Mouse (Mus musculus) bone marrow, adult 2 months (tissue): ENCODE results near the gene Grhl3.
"Not testable (repeated sequence)": the region's sequence is repeated elsewhere in the genome, so short reads cannot be mapped to it uniquely, and the experiment has no call there.

Experiments used
- CTCF ChIP-seq: fragments of 200-500 bp; IDR thresholded peaks from 2 replicates; pipeline ENCODE4 v1.5.1; 2011; ENCODE audit warnings: low read length, control low read depth; ENCODE audit not compliant: control insufficient read depth, insufficient read depth
- POLR2A ChIP-seq: fragments of 200-500 bp; IDR thresholded peaks from 2 replicates; pipeline ENCODE4 v1.6.1; 2011; ENCODE audit warnings: low read depth, mild to moderate bottlenecking, control low read depth, low read length, borderline replicate concordance; ENCODE audit not compliant: control insufficient read depth

- not testable (repeated sequence) for TF ChIP-seq POLR2A, CTCF
Observed at GRCm38 (mm10) chr4:135615307-135615706, 41.9 kb upstream of the Grhl3 start.
